Mouse (Mus musculus): ENCODE measurements at regions not wholly inside any gene's neighbourhood (a gene's known extent, or its start where the extent isn't known, plus 50 kb on each side); places are given as distances from the start of the nearest gene placed in this dataset.

DNA sequence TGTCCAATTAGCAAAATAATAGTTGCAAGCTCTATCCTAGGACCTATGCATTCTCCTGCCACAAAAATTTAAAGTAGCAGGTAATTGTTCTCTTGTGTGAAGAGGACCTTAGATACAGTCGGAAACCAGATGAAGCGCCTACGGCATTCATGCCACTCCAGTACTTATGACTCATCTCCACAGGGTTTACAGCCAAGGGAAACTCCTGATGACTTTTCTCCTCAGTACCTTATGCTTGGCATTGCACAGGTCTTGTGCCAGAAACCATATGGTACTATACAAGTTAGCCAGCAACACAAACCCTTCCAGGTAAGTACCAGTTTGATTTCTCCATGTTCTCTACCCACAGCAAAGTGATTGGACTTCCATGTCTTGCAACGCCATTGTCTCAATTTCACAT is 606.3 kb upstream of the Dmac1 start:
- DNase-seq: no peak

DNA sequence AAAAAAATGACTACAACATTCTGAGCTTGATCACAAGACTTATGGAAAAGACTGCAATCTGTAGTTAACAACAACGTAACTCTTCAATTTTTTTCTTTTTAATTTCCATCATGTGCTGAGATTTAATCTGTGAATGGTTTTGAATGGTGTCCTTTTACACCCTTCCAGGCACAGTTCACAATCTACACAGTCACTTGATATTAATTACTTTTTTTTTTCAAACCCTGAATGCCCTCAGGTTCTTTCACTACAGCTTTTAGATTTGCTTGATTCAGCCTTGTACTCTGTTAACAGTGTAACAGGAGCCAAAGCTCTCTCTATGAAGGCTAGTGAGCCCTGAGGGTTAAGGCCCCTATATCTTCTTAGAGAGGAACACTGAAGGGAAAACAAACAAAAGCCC is 591.7 kb upstream of the Dmac1 start:
- DNase-seq: no peak

DNA sequence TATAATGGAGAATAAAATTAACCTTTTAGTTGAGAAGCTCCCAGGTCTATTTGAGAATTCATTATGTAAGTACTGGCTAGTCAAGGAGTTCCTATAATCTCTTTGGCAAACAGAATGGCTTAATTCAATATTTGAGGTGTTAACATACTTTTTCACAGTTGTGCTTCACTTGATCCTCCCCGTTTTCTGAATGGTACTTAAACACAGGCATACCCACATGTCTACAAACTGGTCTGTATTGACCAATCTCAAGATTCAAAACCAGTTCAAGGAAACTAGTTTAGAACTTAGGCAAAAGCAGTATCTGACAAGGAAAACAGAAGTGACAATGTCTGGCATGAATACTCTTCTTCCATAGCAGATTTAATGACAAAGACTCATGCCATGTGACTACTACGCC is 583.0 kb upstream of the Dmac1 start:
- DNase-seq: no peak

DNA sequence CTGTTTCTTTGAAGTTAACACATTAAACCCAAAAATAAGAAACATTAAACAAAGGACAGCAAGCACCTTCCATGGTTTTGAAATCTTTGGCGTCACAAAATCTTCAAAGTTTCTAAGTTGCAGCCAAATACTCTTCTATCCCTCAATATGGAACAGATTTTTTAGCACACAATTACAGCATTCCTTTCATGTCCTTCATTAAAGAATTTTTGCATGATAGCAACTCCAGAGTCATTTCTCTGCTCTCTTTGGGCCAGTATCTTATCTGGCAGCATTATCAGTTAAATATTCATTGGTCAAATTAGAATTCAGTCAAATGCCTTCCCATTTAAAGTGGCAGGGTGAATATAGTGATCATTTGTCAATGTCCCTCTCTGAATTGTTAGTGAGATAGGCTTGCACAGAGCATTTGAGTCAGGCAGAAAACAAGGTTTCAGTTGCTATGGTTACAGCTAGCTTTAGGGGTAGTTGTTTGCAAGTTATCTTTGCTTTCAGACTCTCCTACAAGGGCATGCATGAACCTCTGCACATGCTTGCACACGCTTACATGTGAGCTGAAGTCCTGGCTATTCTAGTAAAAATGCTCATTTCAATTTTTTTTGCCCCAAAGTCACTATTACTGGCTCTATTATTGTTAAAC is 579.8 kb upstream of the Dmac1 start:
- DNase-seq: no peak

DNA sequence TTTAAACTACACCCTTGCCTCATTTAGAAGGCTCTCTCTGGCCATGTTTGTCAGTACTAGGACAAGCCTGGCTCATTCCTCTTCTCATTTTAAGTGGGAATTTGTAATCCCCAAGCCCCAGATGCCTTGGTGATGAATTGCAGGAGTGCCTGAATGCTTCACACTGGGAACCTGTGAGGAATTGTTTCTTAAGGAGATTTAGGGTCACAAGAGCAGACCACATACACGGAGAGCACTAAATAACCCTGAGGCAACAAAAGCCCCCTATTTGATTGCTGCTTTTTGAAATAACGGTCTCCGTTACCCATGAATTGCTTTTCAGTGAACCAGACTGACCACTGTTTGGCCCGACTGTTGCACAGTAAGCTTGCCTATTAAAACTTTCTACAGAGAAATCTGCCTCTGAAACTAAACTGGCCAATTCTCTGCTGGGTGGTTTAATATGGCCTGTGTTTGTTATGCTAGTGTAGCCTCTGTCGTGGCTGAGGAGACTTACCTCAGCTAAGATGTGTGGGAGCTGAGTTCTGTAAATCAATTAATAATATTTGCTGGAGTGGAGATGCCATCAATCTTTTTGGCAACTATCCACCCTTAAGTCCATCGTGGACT is 577.7 kb upstream of the Dmac1 start:
- no peak for DNase-seq

DNA sequence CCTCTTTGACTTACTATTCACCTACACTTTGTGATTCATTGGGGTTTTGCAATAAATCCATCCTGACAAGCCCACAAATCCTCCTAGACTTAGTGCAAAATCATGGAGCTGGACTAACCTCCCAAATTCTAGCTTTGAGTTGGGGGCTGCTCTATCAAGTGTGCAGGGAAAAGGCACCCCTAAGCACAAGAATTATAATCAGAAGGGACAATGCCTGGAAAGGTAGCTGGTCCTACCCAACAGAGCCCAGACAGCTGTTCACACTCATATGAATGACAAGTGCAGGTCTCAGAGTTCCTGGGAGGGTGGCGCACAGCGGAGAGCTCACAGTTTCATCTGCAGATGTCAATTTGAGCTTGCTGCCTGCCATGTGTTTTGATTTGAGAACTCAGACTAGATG is 572.2 kb upstream of the Dmac1 start:
- no peak for DNase-seq

DNA sequence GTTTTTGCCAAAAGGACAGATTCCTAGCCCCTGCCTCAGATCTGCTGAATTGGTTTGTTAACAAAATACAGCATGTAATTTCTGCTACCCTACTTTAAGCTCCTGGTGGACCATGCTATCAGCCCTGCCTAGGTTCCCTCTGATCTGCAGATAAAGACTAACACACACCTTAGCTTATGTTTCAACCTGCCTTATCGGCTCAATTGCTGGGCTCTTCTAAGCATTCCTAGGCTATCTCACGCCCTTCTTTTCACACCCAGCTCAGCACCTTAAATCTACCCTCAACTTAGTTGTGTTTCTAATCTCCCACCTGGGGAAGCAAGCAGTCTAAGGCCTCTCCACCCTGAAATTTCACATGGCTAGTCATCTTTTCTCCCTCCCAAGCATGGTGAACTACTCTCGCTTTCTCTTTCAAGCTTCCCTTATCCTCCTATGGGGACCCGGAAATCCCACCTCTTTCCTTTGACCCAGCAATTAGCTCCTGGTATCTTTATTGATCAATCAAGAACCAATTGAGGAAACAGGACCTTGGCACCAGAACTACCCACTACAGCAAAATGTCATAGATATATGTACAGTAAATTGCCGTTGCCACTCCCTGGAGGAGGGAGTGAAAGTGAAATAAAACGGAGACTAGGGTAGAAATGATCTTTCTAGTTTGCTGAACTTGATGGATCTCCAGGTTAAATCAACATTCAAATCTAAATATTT is 569.7 kb upstream of the Dmac1 start:
- DNase-seq: no peak

DNA sequence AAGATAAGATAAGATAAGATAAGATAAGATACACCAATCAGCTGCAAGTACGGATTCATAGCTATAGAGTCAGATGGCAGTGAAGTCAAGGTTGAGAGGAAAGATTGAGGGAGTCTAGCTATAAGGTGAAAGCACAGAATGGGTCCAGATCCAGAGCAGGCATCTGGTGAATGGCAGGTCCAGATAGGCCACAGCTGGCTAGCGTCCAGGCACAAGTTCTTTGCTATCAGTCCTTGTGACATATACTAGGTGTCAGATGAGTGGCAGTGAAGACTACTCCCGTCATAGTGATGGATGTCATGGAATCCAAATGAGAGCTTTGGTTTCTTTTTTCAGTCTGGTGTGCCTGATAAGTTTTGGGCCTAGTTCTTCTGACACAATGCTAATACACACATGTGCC is 566.9 kb upstream of the Dmac1 start:
- DNase-seq: no peak

DNA sequence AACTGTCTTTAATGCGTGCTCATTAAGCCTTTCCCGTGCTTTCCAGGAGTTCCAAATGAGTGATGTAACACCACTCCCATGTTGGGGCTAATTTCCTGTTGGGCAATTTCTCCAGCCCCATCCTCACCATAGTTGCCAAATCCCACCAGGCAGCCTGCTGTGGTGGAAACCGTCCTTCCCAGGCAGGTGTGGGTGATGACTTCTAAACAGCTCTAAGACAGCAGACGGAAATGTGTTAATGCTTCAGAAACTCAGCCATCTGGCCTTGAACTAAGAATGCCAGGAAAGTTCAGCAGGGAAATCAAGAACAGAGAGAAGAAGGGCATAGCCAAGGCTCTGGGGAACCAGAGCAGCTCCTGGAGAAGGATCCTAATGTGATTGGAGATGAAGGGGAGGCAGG is 560.5 kb upstream of the Dmac1 start:
- DNase-seq: no peak

DNA sequence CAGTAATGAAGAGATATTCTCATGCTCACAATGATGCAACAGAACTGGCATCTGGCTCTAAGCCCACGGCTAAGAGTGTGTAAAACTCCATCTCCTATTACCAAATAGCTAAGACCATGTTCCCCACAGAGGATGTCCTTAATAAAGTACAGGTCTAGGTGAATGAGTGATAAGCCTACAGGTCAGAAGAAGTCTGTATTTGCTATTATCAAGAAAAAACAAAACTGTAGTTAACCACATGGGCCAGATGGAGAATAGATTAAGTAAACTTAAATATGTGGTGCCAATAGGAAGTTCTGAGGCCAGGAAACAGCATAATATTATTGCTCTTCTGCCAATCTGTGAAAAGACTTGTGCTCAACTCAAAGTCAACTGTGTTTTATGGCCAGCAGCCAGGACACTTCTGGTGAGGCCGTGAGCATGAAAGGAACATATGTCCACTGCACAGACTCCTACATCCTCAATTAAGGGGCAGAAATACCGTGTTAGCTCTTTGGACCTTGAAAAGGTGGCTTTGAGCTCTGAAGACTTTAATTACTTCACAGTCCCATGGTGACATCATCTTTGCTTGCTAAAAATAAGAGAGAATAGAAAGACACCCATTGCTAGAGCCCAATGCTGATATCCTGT is 549.1 kb upstream of the Dmac1 start:
- DNase-seq: no peak

DNA sequence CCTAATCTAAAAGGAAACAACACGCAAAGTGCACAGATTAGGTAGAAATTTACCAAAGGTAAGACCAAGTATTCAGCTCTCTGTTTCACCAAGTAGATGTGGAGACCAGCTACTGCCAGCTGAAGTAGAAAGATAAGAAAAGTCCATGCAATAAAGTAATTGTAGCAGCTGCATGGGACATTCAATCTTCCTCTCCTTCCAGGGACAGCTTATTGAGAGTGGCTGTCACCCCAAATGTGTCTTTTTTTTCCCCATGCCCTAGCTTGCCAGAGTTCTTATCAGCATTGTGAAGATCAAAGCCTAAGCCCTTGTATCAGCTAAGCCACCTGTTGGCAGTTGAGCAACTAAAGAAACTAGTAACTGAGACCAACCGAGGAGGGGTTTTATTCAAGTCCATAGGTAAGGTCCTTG is 541.1 kb upstream of the Dmac1 start:
- no peak for DNase-seq

DNA sequence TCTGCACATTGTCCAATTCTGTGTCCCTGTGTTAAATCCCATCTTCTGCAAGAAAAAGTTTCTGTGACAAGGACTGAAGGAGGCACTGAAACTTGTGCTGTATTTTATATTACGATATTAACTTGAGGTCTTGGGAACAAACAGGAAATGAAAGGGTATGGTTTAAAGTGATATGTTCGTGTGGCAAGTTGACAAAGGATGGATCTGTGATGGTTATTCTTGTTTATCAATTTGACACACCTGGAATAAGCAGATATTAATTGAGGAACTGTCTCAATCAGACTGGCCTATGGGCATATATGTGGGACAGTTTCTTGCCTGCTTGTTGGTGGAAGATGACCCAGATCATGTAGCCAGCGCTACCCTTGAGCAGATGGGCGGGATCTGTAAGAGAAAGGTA is 537.9 kb upstream of the Dmac1 start:
- no peak for DNase-seq

DNA sequence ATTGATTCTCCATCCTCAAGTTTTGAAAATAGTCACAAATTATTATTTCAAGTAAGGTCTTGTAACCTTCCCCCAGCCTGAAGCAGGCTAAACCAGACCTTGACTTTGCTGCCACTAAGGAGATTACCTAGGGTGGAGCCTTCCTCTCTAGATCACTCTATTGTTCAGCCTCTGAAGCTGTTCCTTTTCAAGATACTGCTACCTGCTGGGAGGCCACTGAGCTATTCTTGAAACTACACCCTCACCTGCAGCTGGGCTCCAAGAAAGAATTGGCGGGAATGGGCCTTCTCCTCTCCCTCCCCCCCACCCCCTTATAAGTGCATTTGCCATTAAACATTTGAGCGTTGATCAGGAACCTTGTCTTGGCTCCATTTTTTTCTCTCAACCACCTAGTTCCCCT is 534.2 kb upstream of the Dmac1 start:
- no peak for DNase-seq

DNA sequence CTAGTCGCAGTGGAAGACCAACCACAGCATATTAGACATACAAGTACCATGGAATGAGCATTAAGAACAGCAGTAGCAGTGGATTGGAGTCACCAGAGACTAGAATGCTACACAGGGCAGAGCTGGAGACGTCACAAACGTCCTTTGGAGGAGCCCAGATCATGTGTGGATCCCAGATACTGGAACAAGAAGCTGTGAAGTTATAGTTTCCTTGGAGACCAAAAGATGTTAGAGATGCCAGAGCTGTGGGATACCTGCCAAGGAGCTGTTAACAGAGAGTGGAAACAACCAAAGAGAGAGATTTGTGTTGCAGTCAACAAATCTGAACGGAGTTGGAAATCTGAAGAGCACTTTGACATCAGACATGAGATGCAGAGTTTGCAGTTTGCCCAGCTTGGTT is 523.8 kb upstream of the Dmac1 start:
- peak; percentile 46 for DNase-seq

DNA sequence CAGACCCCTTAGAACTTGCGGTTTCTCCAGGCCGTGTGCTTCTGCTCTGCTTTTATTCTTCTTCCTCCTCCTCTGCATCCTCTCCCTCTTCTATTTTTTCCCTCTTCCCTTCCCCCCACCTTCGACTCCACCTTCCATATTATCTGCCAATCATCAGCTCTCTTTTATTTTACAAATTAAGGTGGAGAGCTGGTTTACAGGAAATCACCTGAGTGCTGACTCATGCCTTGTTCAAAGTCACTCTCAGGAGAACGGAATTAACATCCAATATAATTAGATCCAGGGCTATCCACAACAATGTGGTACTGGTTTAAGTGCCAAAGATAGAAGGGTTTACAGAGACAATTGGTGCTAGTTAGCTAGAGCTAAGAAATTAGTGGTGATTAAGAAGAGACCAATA is 523.1 kb upstream of the Dmac1 start:
- DNase-seq: no peak

DNA sequence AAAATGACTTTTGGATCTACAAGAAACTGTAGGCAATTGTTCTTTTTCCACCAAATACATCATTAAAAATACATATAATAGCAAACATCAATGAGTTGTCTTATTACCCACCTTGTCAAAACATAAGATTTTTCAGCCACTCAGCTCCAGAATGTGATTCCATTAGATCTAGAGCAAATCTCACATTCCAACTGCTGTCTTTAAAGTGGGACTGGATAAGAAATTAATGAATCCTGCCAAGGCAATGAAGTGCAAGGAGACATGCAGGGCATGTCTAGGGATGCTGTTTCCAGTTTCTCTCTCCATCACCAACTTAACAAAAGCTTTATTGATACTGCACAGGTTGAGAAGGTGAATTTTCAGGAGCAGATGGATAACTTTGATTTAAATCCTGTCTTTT is 513.7 kb upstream of the Dmac1 start:
- DNase-seq: no peak

DNA sequence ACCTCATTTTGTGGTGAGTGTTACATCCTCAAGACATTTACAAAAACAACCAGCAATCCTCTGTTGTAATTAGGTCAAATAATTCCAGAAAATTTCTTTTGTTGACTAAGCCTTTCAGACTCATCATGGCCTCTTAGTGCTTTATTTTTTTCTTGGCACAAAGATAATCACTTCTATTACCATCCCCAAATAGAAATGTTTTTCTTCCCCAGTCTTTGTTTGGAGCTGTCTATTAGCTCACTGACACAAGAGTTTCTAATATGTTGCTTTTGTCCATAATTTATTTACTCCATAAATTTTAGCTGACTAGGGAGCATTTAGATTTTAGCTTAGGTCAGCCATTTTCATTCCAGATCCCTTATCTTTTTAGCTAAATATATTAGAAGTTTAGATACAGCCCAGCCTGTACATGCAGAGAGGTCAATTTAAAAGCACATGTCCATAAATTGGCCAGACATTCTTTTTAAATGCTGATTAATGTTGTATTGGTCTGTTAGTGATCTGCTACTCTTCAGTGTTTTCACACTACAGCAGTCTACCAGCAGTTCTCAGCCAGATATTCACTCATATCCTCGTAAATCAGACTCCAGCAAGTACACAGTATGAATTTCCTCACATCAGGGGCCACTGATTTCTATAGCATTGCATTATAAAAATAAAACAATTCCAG is 513.0 kb upstream of the Dmac1 start:
- no peak for DNase-seq

DNA sequence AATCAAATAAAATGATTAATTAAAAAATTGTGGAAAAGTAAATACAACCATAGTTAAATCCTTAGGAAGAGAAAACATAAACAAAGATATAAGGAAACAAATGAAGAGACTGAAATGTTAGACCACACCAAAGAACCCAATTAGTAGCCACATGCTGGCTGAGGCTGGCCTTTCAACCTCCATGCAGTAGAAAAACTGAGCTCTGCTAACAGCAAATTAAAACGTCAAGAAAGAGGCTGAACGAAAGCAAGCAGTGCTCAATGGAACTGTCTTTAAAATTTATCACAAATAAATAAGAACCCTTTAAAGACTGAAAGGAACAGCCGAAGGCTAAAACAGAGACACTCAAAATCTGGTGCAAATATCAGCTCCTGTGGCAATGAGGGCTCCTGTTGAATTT is 509.3 kb upstream of the Dmac1 start:
- no peak for DNase-seq

DNA sequence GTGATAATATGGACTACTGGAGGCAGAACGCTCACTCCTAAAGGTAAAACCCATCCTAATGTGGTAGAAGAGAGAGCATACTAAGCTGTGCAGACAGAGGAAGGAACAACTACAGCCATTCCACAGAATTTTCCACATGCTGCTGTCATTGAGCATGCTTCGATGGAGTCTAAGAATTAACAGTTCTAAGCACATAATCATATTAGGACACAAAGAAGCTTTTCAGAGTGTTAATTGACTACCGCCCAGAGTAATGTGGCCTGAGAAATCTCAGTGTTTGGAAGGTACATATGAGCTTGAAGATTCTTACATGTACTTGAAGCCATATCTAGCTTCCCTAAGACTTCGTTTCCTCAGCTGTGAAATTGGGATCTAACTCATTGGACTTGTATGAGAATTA is 508.3 kb upstream of the Dmac1 start:
- DNase-seq: no peak

DNA sequence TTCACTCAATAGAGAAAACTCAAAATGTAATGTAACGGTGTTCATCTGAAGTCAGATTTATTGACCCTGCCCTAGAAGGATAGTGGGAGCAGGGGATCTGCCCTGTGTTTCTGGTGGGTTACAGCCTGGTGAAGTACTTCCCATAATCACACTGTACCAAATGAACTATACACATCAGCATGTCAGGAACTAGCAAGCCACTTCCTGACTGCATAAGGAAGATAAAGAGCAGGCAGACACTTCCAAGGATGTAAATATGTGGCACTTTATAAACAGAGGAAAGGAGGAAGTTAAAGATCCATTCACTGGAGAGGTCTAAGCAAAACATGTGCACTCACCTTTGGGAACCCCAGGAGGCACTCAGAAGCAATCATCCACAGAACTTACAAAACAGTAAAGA is 501.4 kb upstream of the Dmac1 start:
- no peak for DNase-seq

DNA sequence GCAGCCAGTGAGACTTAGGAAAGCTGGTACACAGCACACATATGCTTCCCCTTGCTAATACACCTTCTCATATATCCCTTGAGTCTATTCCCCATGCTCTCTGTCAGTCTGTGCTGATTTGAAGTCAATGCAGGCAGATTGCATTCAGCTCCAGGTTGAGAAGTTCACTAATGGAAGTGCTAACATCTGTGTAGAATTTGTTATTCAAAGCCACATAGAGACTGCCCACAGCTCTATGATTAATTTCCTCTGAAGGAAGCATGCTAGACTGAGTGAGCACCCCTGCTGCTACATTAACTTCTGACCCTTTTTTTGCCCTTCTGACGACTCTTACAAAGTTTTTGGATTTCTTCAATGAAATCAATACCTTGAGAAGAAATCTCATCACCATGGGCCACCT is 486.0 kb upstream of the Dmac1 start:
- no peak for DNase-seq

DNA sequence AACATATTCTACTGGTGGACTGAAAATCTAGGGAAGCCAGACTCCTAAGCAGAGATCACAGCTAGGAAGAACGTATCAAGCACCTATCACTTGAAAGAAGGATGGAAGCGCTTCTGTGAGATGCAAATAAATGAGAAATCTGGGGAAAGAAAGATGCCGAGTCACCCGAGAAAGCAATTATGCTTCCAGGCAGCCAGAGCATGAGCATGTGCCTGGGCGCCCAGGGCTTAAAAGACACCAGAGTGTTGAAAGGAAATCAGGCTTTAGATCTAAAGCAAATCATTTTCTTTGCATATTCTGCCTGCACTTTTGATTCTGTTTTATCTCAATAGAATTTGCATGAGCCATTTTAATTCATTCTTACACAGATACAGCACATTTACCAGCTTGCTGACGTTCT is 466.5 kb upstream of the Dmac1 start:
- peak; percentile 5 for DNase-seq

DNA sequence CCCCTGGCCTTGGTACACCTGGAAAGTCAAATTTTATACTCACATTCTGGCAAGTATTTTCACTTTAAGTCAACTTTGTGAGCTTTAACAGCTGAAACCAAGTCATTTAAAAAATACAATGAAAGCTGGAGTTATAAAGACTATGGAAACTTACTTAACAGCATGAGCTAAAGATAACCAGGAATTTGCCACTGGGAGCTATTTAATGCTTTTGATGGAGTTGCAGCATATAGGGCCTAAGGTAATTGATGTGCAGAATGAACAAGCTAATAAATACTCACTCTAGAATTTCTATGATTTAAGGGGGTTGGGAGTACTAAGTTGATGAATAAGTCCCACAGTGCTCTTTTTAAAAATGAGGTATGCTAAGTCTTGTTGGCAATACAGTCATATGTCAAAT is 463.5 kb upstream of the Dmac1 start:
- DNase-seq: no peak

Data from right cerebral cortex, postnatal 4 days (tissue).